Mouse (Mus musculus) E14TG2a.4 (cell line): ENCODE results near the gene Fam199x.

Experiments
- H3K27me3 ChIP-seq: 2 replicates; pipeline ENCODE4 v1.6.1; 2014; ENCODE audit warnings: low read length, control low read depth; ENCODE audit not compliant: insufficient read depth
- H3K36me3 ChIP-seq: 2 replicates; pipeline ENCODE4 v1.6.1; 2014; ENCODE audit warnings: low read length, control low read depth; ENCODE audit not compliant: insufficient read depth
- H3K4me1 ChIP-seq: replicated peaks from 2 replicates; pipeline ENCODE4 v1.6.1; 2014; ENCODE audit warnings: low read depth, low read length, control low read depth
- H3K4me3 ChIP-seq: replicated peaks from 2 replicates; pipeline ENCODE4 v1.5.1; 2014; ENCODE audit warnings: mild to moderate bottlenecking, low read length
- H3K9me3 ChIP-seq: 2 replicates; pipeline ENCODE4 v1.6.1; 2014; ENCODE audit warnings: low read length, control low read depth
- CTCF ChIP-seq: conservative IDR thresholded peaks from 2 replicates; pipeline ENCODE4 v1.5.1; 2014; ENCODE audit warnings: low read length
- NANOG ChIP-seq: IDR thresholded peaks from 2 replicates; pipeline ENCODE4 v1.6.1; 2014; ENCODE audit warnings: borderline replicate concordance, low read length, mixed read lengths
- POU5F1 ChIP-seq: IDR thresholded peaks from 2 replicates; pipeline ENCODE4 v1.6.1; 2014; ENCODE audit warnings: low read length, borderline replicate concordance

The Fam199x gene

DNA sequence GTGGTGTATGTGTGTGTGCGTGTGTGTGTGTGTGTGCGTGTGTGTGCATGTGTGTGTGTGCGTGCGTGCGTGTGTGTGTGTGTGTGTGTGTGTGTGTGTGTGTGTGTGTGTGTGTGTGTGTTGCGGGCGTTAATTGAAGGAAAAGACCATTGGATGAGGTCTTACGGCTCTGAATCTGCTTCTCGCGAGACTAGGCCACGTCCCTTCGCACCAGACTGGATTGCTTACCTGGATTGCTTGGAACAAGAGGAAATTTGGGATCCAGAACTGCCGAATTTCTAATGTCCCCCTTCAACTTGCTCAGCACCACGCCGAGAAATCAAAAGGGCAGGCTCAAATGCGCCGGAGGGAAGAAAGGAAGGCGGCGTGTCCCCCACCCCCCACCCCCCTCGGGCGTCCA lies 72.3 kb downstream of the Fam199x start, which contains the start of gene Esx1:
TSS of gene Esx1 (minus strand) at position 366 of the 400 bp plus-strand sequence.
- TF ChIP-seq CTCF (no peak), NANOG (no peak), POU5F1 (no peak)
- H3K27me3 ChIP-seq: peaks cover 51% of the 10 kb centered on the region
- H3K9me3 ChIP-seq: no peaks in the 10 kb centered on the region
- no peaks in the 10 kb centered on the region for H3K36me3 ChIP-seq
- no peak within 1 kb of the TSS for H3K4me3 ChIP-seq
- 0 out of 2 replicates have a peak, but pooled peaks cover 3% of the 10 kb centered on the region for H3K4me1 ChIP-seq

- Histone ChIP-seq H3K4me1 (no peaks in the 10 kb centered on the region; the same call in 1 of the 2 replicates), H3K27me3 (peaks cover 14% of the 10 kb centered on the region), H3K4me3 (no peak overlapping the region), H3K9me3 (no peaks in the 10 kb centered on the region), H3K36me3 (no peaks in the 10 kb centered on the region)
- no peak for TF ChIP-seq NANOG
- TF ChIP-seq POU5F1: no peak
- TF ChIP-seq CTCF: no peak
Observed at GRCm38 (mm10) chrX:137127542-137127941, 78.1 kb downstream of the Fam199x start.
